Mouse (Mus musculus) frontal cortex, adult 2 months (tissue): Measurements from ENCODE around the gene Dera. TPM values are rescaled to one million over a fixed set of nuclear protein-coding genes. Genes with fewer than 3 reads are reported as not detected.

Experiments used
- DNase-seq, 2 experiments: peaks; one replicate each; pipeline ENCODE4 v3.0.0; 2022; ENCODE audit warnings: low spot score in 1 of 2; ENCODE audit errors: extremely low spot score in 1 of 2
- polyA plus RNA-seq: library from polyadenylated mRNA; depleted of rRNA; stranded (reverse); fragments of >200 nt; gene quantifications from 2 replicates; pipeline ENCODE4 v1.2.3, GENCODE M21; 2012

Dera gene
- polyA plus RNA-seq, 1 experiment: 4.1 TPM

DNA sequence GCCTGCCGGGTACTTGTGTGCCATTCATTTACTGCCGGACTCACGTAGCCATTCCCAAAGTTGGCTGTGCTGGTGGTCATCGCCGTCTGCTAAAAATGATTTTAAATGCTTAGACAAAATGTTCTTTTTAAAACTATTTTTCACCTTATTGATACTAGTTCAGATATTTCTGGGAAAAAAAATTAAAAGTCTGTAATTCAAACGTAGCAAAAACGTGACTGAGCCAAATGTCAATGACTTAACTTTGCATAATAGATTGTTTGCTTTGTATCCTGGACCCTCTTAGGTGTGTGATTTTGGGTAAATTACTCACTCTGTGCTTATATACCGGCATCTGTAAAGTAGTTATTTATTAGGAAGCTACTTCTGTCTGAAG lies 499 bp downstream of the Dera start:
- DNase-seq: no peak

DNA sequence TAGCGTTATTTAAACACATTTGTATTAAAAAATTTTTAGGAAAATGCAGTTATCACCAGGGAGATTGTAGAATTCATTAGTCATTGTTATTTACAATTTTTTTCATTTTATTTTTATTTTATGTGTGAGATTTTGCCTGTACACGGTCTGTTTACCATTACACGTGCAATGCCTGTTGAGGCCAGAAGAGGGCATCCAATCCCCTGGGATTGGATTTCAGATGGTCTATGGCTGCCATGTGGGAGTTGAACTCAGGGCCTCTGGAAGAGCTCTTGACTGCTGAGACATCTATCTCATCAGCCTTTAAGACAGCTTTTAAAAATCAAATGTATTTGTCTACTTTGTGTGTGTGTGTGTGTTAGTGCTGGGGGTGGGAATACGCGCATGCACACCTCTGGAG lies 2.0 kb downstream of the Dera start:
- peak in 1 of 2 experiments; percentile 59 for DNase-seq

DNA sequence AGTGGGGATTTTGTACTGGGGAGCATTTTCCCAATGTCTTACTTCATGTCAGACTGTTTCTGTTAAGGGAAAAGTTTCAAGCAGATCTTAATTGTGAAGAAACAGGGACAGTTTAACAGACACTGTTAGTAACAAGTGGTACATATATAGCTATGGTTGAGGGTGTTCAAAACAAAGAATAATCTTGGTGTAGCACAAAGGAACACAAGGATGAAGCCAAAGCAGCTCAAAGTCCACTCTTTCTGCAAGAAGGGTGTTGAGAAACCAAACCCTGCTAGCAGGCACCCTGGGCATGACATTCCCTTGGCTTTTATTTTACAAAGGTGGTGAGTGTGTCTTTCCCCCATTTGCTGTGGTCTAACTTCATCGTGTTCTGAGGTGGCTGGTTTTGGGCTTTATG lies 3.5 kb downstream of the Dera start:
- no peak for DNase-seq

DNA sequence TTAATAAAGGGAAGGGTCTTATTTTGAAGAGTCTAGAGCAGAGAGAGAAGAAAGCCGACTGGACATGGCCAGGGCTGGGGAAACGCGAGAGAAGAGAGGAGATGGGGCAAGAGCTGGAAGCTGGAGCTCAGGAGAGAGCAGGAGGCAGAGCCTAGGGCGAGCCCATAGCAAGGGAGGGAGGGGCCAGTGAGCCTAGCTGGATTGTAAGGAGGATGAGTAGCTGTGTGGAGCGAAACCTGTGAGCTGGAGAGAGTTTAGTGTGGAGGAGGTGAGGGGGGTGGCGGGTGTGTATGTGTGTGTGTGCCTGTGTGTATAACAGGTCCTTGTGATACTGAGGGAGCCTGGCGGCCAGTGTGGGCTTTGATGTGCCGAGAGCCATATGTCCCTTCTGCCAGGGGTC lies 5.3 kb downstream of the Dera start:
- DNase-seq: no peak

DNA sequence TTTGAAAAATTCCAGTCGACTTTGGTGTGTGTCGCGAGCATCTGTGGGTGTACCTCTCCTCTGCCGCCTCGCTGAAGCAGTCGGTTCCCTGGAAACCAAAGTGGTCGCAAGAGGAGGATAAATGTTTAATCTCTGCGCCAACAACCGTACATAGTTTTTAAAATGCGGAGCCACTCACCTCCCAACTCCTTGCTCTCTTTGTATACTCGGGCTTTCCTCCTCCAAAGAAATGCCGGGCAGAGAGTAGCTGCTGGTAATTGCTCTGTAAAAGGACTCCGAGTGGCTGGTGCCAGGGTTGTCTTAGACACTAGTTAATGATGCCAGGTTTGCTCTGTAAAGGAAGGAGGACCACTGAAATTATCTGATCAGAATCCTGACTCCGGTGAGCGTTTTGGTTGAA lies 6.6 kb downstream of the Dera start:
- DNase-seq: peak in 1 of 2 experiments; percentile 40

DNA sequence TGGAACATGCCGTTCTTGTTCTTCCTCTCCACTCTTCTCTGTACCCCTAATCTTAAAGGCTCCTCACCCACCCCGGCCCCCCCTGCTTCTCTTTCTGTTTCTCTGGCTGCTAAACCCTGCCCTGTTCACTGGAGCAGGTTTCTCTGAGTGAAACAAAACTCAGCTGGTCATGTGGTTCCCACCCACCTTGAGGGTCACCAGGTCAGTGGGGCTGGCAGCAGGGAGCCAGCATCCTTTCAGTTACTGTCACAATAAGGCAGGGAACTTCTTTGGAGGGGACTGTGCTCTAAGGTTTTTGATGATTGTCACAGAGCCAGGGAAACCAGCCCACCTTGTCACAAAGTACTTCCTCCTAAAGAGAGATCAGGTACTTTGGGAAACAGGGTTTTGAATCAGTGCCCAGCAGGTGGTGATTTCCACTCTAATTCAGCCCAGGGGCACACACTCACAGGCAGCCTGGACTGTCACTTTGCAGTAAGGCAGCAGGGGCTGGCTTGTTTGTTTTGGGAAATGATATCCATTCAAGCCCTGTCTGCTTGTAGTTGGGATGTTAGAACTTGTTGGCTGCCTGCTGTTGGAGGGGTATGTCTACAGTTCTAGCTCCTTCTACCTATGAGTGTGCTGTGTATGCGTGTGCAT lies 10.3 kb downstream of the Dera start:
- no peak for DNase-seq

DNA sequence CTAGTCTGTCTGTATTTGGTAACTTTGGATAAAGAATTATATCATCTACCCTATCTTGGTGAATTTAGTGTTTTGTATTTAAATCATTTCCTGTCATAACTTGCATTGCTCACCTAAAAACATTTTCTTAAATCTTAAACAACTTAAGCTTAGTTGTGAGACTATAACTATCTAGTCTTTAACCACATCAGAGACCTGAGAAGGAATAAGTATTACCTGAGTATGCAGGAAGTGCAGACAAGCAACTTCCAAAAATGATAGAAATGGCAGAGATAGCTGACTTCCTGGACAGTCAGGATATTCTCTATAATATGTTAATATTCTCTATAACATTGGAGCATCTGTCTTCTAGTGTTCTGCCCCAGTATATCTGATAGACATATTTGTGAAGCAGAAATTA lies 11.8 kb downstream of the Dera start:
- DNase-seq: no peak

DNA sequence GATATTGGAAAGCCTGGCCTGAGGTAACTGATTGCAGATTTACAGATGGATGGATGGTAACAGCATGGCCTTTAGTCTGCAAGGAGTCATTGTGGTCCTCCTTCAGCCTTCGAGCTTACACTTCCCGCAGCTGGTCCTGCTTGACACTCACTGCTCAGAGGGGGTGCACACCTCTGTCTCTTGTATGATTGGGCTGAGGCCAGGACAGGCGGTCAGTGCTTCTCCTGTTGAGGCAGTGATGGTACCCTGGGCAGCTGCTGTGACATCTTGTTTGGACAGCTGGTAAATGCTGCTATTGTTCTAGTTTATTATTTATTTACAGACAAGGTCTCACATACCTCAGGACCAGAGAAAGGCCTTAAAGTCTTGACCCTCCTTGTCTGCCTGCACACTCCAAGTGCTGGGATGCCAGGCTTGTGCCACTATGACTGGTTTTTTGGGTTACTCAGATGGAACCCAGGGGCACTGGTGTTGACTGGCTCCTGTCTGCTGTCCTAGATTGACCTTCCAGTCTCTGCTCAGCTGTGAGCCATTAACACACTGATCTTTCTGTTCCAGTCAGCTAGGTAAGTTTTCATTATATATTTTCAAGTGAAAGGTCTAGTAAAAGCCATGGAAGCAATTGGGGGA lies 17.4 kb downstream of the Dera start:
- no peak for DNase-seq

DNA sequence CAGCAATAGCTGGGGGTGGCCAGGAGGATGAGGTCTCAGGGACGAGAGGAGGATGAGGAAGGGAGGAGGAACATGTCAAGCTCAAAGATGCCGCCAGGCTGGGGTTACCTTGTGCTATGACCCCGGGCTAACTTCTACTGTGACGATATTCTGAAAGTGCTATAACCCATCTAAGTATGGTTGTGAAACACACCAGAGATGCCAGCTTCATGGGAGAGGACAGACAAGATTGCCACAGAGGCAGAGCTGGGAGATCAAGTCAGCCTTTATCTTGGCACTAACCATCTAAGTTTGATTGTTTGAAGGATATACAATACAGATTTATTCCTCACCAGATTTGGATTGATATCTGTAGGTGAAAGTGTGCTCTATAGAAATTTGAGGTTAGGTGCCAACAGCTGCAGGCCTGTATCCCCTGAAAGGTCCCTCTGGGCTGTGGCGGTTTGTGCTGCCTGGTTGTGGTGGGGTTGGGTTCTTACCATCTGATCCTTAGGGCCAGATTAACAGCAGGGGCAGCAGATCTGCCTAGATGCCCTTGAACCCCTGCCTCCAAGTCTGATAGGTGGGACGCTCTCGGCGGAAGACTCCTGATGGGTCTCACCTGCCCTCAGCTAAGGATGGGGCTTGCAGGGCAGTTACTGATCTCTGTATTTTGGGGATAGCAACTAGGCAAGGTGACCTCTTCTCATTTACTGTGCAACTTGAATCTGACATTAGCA lies 18.7 kb downstream of the Dera start:
- DNase-seq: no peak

DNA sequence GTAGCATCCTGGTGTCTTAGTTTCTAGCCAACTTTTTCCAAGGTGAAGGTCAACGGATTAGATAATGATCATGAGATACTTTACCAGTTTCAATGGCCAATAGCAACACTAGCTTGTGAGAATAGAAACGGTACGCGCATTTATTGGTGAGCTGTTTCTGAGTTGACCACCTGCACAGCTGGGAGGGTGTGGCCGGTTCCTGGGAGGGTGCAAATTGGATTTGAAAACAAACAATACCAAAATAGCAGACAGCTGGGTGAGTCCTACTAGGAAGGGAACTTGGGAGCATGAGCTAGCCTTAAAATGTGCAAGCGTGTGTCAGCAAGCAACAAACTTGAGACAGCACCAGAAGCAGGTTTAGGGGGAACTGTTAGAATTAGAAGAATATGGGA lies 19.3 kb downstream of the Dera start:
- DNase-seq: no peak

DNA sequence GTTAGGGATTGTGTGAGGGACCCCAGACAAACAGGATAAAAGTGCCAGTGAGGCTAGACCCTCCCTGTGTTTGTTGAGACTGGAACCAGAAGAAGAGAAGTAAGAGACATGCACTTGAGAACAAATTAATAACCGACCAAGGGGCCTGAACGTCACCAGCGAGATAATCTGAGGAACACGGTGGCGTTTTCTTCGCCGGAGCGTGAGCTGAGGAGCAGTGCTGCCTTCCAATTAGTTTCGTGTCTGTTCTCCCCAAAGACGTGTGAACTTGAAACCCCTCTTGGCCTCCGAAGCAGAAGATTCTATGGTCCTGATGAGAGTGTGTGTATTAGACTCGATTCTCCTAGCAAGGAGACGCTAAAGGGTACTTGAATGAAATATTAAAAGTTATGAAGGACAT lies 19.8 kb downstream of the Dera start:
- DNase-seq: no peak

DNA sequence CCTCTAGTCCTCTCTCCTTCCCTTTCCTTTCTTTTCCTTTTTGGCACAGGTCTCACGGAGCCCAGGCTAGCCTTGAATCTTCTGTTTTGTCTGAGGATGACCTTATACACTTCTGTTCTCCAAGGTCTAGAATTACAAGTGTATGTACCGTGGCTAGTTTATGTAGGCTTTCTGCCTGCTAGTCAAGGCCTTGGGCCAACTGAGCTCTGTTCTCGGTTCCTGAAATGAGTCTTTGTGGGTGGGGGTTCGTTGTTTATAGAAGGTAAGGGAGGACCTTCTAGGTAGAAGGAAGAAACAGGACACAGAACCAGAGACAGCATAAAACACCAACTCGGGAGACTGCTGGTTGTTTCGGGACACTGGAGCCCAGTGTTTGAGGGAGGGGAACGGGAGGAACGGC lies 20.8 kb downstream of the Dera start:
- no peak for DNase-seq

DNA sequence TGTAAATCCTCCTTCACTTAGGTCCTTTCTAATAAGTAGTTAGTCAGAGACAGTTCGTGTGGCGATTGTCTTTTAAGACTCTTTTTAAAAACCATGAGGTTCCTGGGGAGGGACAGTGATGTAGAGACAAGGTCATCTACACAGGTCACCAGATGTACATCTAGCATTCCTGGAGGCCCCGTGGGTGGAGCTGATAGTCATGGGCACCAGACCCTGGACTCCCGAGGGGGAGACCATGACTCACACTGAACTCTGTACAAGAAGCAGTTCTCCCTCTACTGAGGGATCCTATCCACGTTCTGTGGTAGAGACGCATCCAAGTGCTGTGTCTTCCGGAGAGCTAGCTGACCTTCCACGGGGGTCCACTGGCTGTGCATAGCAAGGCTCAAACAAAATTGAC lies 22.6 kb downstream of the Dera start:
- no peak for DNase-seq

DNA sequence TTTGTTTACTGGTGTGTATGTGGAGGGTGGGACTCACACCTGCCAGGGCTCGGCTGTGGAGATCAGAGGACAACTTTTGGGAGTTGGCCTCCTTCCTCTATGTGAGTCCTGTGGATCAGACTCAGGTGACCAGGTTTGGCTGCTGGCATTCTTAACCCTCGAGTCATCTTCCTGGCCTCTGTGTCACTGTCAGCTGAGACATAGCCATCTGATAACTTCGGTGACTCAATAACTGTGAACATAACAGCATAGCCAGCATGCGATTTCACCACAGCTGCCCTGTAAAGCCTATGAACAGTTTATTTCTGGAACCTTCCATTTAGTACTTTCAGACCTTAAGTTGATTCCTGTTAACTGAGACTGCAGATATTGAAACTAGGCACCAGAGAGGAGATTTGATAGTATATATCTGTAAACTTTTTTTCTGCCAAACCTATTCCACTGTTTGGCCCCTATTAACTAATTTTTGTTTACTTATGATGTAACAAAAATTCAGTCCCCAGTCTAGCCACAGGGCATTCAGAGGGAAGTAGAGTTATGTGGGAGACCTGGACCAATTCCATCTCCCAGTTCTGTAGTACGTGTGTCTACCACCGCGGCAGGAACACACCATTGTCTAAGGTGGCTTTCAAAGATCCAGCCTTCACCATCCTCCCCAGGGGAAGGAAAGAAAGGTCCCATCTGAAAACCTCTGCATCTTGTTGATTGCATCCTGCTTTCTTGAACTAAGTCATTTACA lies 29.7 kb downstream of the Dera start:
- DNase-seq: no peak

DNA sequence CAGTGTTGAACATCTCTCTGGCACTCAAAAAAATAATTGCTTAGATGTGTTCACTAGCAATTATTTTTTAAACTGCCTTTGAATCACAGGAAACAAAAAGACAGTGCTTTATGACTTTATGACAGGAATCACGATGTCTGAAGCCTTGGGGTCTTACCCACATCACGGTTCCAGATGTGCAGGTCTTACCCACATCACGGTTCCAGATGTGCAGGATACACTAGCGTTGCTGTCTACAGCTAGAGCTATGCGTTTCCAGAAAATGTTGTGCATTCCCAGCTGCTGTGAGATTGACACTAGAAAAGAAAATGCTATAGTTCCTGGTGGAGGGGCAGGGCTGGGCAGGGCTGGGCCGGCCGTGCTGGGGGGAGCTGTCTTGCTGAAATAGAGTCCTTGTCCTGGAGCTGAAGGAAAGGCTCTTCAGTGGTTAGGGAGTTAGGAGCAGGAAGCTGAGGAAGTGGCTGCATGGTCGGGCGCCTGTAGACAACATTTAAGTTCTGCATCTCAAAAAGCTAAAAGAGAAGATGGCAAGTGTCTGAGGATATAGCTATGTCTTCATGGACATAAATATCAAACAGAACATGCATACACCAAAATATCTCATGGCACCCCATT lies 34.7 kb downstream of the Dera start:
- no peak for DNase-seq

DNA sequence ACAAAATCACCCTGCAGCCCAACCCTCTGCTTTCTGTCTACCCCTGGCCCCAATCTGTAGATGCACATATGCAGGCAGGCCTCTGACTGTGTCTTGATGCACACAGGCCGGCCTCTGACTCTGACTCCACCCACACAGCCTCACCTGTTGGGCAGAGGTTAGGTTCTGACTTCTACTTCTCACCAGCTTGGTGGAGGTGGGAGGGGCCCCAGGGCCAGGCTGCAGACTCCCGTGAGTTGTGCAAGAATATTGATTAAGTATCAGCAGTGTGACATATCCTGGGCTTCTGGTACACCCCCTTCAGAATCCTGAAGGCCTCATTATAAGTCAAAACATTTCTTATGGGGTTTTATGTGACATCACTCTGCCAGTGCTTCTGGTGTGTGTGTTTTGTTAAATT lies 35.3 kb downstream of the Dera start:
- DNase-seq: no peak

DNA sequence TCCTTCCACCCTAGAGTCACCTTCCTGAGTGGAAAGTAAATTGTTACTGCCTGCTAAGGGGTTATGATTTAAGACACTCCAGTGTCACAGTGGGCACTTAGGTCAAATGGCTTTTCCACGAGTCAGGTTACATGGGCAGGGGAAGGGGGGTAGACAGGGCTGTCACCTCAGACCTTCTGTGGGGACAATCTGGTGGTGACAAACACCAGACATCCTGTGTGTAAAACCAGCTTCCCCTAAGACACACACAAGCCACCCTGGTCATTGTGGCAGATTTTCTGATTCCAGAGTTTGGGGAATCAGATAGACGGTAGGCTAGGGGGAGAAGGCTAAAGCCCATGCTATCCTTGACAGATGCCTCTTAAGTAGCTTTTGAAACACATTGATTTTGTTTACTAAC lies 41.1 kb downstream of the Dera start:
- no peak for DNase-seq

DNA sequence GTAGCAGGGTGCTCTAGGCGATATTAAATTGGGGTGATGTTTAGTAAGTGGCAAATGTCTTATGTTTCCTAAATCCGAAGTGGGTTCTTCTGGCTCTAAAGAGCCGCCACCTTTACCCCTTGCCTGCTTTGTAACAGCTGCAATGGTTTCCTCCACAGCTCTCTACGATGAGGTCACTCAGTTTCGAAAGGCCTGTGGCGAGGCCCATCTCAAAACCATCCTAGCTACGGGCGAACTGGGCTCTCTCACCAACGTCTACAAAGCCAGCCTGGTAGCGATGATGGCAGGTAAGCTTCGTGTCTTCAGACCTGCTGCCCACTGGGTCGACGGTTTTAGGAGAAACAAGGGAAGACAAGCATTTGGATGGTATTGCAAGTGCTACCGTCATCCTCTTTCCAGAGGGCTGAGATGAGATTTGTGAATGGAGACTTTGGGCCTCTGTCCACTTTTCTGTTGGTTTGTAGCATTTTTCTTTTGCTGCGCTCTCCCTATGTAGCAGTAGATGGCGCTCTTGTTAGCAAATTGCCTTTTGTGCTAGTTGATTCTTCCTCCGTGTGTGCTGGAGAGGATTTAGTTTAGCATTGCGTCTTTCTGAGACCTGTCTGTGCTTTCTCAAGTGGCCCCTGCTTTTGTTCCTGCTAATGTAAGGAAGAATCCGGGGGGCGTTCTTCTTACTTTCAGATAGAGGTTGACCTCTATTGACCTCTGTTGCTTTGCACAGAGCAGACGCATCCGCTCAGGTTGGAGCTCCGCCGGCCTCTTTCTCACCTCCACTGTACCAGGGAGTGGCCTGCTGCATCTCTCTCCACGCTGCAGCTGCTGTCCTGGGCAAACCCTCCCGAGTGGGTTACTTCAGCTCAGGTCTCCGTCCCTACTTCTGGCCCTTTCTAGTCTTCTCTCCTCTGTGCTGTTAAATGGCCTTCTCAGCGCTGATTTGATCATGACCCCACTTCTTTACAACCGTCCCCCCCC lies 42.5 kb downstream of the Dera start:
- DNase-seq: peak in 1 of 2 experiments; percentile 71

DNA sequence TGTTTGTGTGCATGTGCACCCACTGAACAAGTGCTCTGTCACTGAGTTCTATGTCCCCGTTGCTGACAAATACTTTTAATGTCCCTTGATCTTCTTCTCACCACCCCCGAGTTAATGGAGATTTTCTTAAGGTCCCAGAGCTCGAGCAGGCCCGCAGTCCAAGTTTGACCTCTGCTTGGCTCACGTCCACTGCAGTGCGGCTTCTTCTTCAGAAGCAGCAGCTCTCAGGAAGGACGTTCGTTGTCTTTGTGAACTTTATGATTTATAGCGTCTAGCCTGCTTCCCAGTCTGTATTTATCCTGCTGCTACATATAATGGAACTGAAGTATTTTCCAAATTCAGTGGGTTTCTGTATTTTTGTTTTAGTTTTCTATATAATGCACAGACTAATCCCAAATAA lies 44.9 kb downstream of the Dera start:
- no peak for DNase-seq

DNA sequence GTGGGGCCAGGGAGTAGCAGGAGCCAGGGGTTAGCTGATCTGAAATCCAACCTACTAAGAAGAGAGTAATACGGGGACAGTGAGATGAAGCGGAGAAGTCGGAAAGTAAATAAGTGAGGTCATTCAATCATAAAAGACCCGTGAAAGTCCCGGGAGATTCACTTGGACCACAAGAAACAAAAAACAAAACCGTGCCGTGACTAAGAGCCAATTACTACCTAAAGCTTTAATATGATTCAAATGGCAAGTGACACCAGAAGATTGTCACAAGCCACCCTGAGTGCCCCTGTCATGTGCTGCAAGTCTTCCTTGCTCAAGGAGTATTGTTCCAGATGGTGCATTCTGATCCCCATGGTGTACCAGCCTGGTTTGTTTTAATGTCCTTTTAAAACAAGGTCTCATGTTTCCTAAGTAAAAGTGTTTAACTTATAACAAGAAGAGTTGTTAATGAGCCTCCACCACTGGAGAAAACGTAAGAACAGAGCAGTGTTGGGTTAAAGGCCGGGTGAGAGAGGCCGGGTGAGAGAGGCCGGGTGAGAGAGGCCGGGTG lies 49.2 kb downstream of the Dera start:
- DNase-seq: no peak
